Mouse (Mus musculus) stomach, embryonic 14.5 days (tissue): Measurements from ENCODE around the gene Dus2. TPM values are rescaled to one million over a fixed set of nuclear protein-coding genes. Genes with fewer than 3 reads are reported as not detected.
"Not testable (repeated sequence)": the region's sequence is repeated elsewhere in the genome, so short reads cannot be mapped to it uniquely, and the experiment has no call there.

Source experiments
- ATAC-seq: fragments of 200-750 bp; cut with Nextera tagmentation; 2 replicates; pipeline ENCODE4 v1.8.0; 2017; ENCODE audit warnings: low read depth, moderate TSS enrichment; ENCODE audit not compliant: insufficient number of reproducible peaks, insufficient read depth, low FRiP score
- H3K27ac ChIP-seq: fragments of 300-500 bp; sonication (generic); 2 replicates; pipeline ENCODE4 v1.5.1; 2014; ENCODE audit warnings: mild to moderate bottlenecking, low read length, moderate library complexity, mixed read lengths
- H3K27me3 ChIP-seq: fragments of 300-500 bp; sonication (generic); 2 replicates; pipeline ENCODE4 v1.6.1; 2014; ENCODE audit warnings: low read length, control low read depth, mixed read lengths; ENCODE audit not compliant: control insufficient read depth, insufficient read depth
- H3K36me3 ChIP-seq: fragments of 300-500 bp; sonication (generic); 2 replicates; pipeline ENCODE4 v1.6.1; 2014; ENCODE audit warnings: mild to moderate bottlenecking, control low read depth, low read length, moderate library complexity, mixed read lengths; ENCODE audit not compliant: control insufficient read depth, insufficient read depth
- H3K4me1 ChIP-seq: fragments of 300-500 bp; sonication (generic); 2 replicates; pipeline ENCODE4 v1.6.1; 2014; ENCODE audit warnings: low read length, control low read depth, mixed read lengths; ENCODE audit not compliant: control insufficient read depth, insufficient read depth
- H3K4me2 ChIP-seq: fragments of 300-500 bp; sonication (generic); replicated peaks from 2 replicates; pipeline ENCODE4 v1.6.1; 2014; ENCODE audit warnings: low read depth, low read length, control low read depth
- H3K4me3 ChIP-seq: fragments of 300-500 bp; sonication (generic); 2 replicates; pipeline ENCODE4 v1.5.1; 2014; ENCODE audit warnings: low read depth, low read length, control low read depth
- H3K9ac ChIP-seq: fragments of 300-500 bp; sonication (generic); replicated peaks from 2 replicates; pipeline ENCODE4 v1.6.1; 2014; ENCODE audit warnings: low read depth, mild to moderate bottlenecking, control low read depth, low read length, moderate library complexity, mixed read lengths
- H3K9me3 ChIP-seq: fragments of 300-500 bp; sonication (generic); 2 replicates; pipeline ENCODE4 v1.6.1; 2016; ENCODE audit warnings: low read depth, low read length, control low read depth; ENCODE audit not compliant: control insufficient read depth
- WGBS: fragments of 180-500 bp; shearing (Covaris S2); extraction: QIAGEN DNeasy Blood & Tissue Kit; methylation state at CpG from one replicate; pipeline ENCODE4 v1.1.7; 2014; 5-methylcytosine and 5-hydroxymethylcytosine counted together
- polyA plus RNA-seq: library from polyadenylated mRNA; unstranded; fragments of >200 nt; fragmentation: Nextera tagmentation; extraction: Ambion mirVana; gene quantifications from 2 replicates; pipeline ENCODE4 v1.2.1, GENCODE M21; 2014

Gene Dus2
- polyA plus RNA-seq, 1 experiment from 2014 or later: 22.8 TPM

GRCm38 (mm10) chr8:106010748-106011642, 19.9 kb downstream of the Dus2 start:
- Histone ChIP-seq H3K4me3 (peak overlapping the region; percentile 96), H3K9ac (peak overlapping the region; percentile 87), H3K36me3 (no peaks in the 10 kb centered on the region), H3K27me3 (no peaks in the 10 kb centered on the region), H3K4me1 (peaks cover 8% of the 10 kb centered on the region), H3K4me2 (peak overlapping the region; percentile 93), H3K9me3 (no peaks in the 10 kb centered on the region), H3K27ac (peak overlapping the region; percentile 69)
- peak; percentile 95 for ATAC-seq
- 2% methylated on average over 73 of the region's 74 CpGs for WGBS

GRCm38 (mm10) chr8:106011643-106011986, 20.5 kb downstream of the Dus2 start, which contains the start of gene Ddx28:
Gene Ddx28, minus strand, starts transcription at chr8:106011882.
- peak within 1 kb of the TSS; percentile 87 for H3K9ac ChIP-seq
- H3K4me1 ChIP-seq: peaks cover 8% of the 10 kb centered on the region
- ATAC-seq: no peak
- no peaks in the 10 kb centered on the region for H3K36me3 ChIP-seq
- H3K9me3 ChIP-seq: no peaks in the 10 kb centered on the region
- peak within 1 kb of the TSS; percentile 96 for H3K4me3 ChIP-seq
- WGBS: 2% methylated on average over 6 of the region's 6 CpGs
- H3K4me2 ChIP-seq: peak within 1 kb of the TSS; percentile 93
- no peaks in the 10 kb centered on the region for H3K27me3 ChIP-seq
- peak within 1 kb of the TSS; percentile 69 for H3K27ac ChIP-seq

GRCm38 (mm10) chr8:106012203-106012602, 21.1 kb downstream of the Dus2 start:
- H3K4me2 ChIP-seq: peak overlapping the region; percentile 93
- H3K36me3 ChIP-seq, ATAC-seq, H3K9me3 ChIP-seq, H3K27me3 ChIP-seq, H3K27ac ChIP-seq, H3K9ac ChIP-seq, H3K4me1 ChIP-seq: not testable (repeated sequence)
- WGBS: 79% methylated on average over 8 of the region's 8 CpGs
- peak overlapping the region; percentile 96 for H3K4me3 ChIP-seq

- no peak overlapping the region for H3K4me2 ChIP-seq
- 92% methylated on average over 6 of the region's 6 CpGs for WGBS
- H3K27me3 ChIP-seq: no peaks in the 10 kb centered on the region
- no peak overlapping the region for H3K4me3 ChIP-seq
- H3K36me3 ChIP-seq: no peaks in the 10 kb centered on the region
- no peaks in the 10 kb centered on the region; the same call in 1 of the 2 replicates for H3K4me1 ChIP-seq
- H3K9me3 ChIP-seq: no peaks in the 10 kb centered on the region
- no peak overlapping the region for H3K9ac ChIP-seq
- H3K27ac ChIP-seq: no peak overlapping the region
- no peak for ATAC-seq
Observed at GRCm38 (mm10) chr8:106016284-106016683, 25.1 kb downstream of the Dus2 start.

- Histone ChIP-seq H3K9ac (no peak overlapping the region), H3K4me2 (no peak overlapping the region), H3K27me3 (no peaks in the 10 kb centered on the region), H3K4me1 (no peaks in the 10 kb centered on the region), H3K36me3 (no peaks in the 10 kb centered on the region), H3K9me3 (no peaks in the 10 kb centered on the region), H3K4me3 (no peak overlapping the region), H3K27ac (no peak overlapping the region)
- ATAC-seq: no peak
- WGBS: 87% methylated on average over 7 of the region's 7 CpGs
Observed at GRCm38 (mm10) chr8:106017130-106017529, 26.0 kb downstream of the Dus2 start.

- 93% methylated on average over 3 of the region's 3 CpGs for WGBS
- H3K9ac ChIP-seq: no peak overlapping the region
- no peak for ATAC-seq
Observed at GRCm38 (mm10) chr8:106018039-106018438, 26.9 kb downstream of the Dus2 start.

GRCm38 (mm10) chr8:106022483-106022882, 31.3 kb downstream of the Dus2 start:
- H3K4me3 ChIP-seq: no peak overlapping the region
- no peak overlapping the region for H3K9ac ChIP-seq
- no peaks in the 10 kb centered on the region for H3K9me3 ChIP-seq
- ATAC-seq: no peak
- no peaks in the 10 kb centered on the region for H3K27me3 ChIP-seq
- no peak overlapping the region for H3K4me2 ChIP-seq
- H3K36me3 ChIP-seq: no peaks in the 10 kb centered on the region
- no peaks in the 10 kb centered on the region for H3K4me1 ChIP-seq
- no peak overlapping the region for H3K27ac ChIP-seq

More at GRCm38 (mm10) chr8:106018039-106018438, 26.9 kb downstream of the Dus2 start:
- H3K4me3 ChIP-seq: no peak overlapping the region
- H3K36me3 ChIP-seq: no peaks in the 10 kb centered on the region
- no peak overlapping the region for H3K4me2 ChIP-seq
- no peak overlapping the region for H3K27ac ChIP-seq
- no peaks in the 10 kb centered on the region for H3K4me1 ChIP-seq
- no peaks in the 10 kb centered on the region for H3K27me3 ChIP-seq
- no peaks in the 10 kb centered on the region for H3K9me3 ChIP-seq

GRCm38 (mm10) chr8:106038721-106039120, 47.6 kb downstream of the Dus2 start:
- no peaks in the 10 kb centered on the region for H3K36me3 ChIP-seq
- no peaks in the 10 kb centered on the region for H3K9me3 ChIP-seq
- no peak for ATAC-seq
- H3K4me1 ChIP-seq: no peaks in the 10 kb centered on the region
- H3K27ac ChIP-seq: no peak overlapping the region
- WGBS: 84% methylated on average over 10 of the region's 10 CpGs
- H3K4me2 ChIP-seq: no peak overlapping the region
- H3K27me3 ChIP-seq: no peaks in the 10 kb centered on the region
- H3K9ac ChIP-seq: no peak overlapping the region
- H3K4me3 ChIP-seq: no peak overlapping the region
